Mouse (Mus musculus) hindbrain, postnatal 0 days (tissue): ENCODE data around the gene Smim6. TPM values are rescaled to one million over a fixed set of nuclear protein-coding genes. Genes with fewer than 3 reads are reported as not detected.

Source experiments
- ATAC-seq: fragments of 200-750 bp; cut with Nextera tagmentation; 2 replicates; pipeline ENCODE4 v1.8.0; 2017; ENCODE audit warnings: mild to moderate bottlenecking, moderate TSS enrichment, moderate library complexity
- DNase-seq: peaks from one replicate; pipeline ENCODE4 v3.0.0-alpha.2; 2015; ENCODE audit warnings: low spot score
- H3K27ac ChIP-seq: fragments of 300-500 bp; sonication (generic); 2 replicates; pipeline ENCODE4 v1.5.1; 2014; ENCODE audit warnings: mild to moderate bottlenecking
- H3K27me3 ChIP-seq: fragments of 300-500 bp; sonication (generic); 2 replicates; pipeline ENCODE4 v1.6.1; 2014; ENCODE audit warnings: low read length, mixed read lengths; ENCODE audit not compliant: insufficient read depth
- H3K36me3 ChIP-seq: fragments of 300-500 bp; sonication (generic); 2 replicates; pipeline ENCODE4 v1.6.1; 2014; ENCODE audit warnings: low read length, mixed read lengths; ENCODE audit not compliant: insufficient read depth
- H3K4me1 ChIP-seq: fragments of 300-500 bp; sonication (generic); 2 replicates; pipeline ENCODE4 v1.6.1; 2014; ENCODE audit warnings: antibody characterized with exemption, low read length, mixed read lengths; ENCODE audit not compliant: insufficient read depth
- H3K4me2 ChIP-seq: fragments of 300-500 bp; sonication (generic); 2 replicates; pipeline ENCODE4 v1.6.1; 2014; ENCODE audit warnings: low read depth, mild to moderate bottlenecking, low read length, moderate library complexity, mixed read lengths
- H3K4me3 ChIP-seq: fragments of 300-500 bp; sonication (generic); 2 replicates; pipeline ENCODE4 v1.5.1; 2014; ENCODE audit warnings: low read length
- H3K9ac ChIP-seq: fragments of 300-500 bp; sonication (generic); replicated peaks from 2 replicates; pipeline ENCODE4 v1.6.1; 2014; ENCODE audit warnings: mild to moderate bottlenecking, low read length, moderate library complexity, mixed read lengths
- H3K9me3 ChIP-seq: fragments of 300-500 bp; sonication (generic); 2 replicates; pipeline ENCODE4 v1.6.1; 2016; ENCODE audit warnings: low read length, mixed read lengths
- CTCF ChIP-seq: IDR thresholded peaks from 2 replicates; pipeline ENCODE4 v1.5.1; 2016; ENCODE audit warnings: antibody characterized with exemption, control low read depth, low read depth
- WGBS: fragments of 180-500 bp; shearing (Covaris S2); extraction: QIAGEN DNeasy Blood & Tissue Kit; methylation state at CpG from one replicate; pipeline ENCODE4 v1.1.7; 2014; 5-methylcytosine and 5-hydroxymethylcytosine counted together
- polyA plus RNA-seq: library from polyadenylated mRNA; unstranded; fragments of >200 nt; fragmentation: Nextera tagmentation; extraction: Ambion mirVana; gene quantifications from 2 replicates; pipeline ENCODE4 v1.2.1, GENCODE M21; 2015
- total RNA-seq: library from RNA; depleted of rRNA; stranded (reverse); fragments of >200 nt; gene quantifications from 2 replicates; pipeline ENCODE4 v1.2.3, GENCODE M21; 2014

The Smim6 gene
- total and polyA plus RNA-seq, 2 experiments from 2014 or later = 0.35 TPM; not detected in 1

GRCm38 (mm10) chr11:115889159-115889558 is 22.7 kb upstream of the Smim6 start:
- Histone ChIP-seq H3K27me3 (no peaks in the 10 kb centered on the region), H3K9me3 (no peaks in the 10 kb centered on the region), H3K9ac (no peak overlapping the region), H3K4me1 (no peaks in the 10 kb centered on the region), H3K4me2 (no peak overlapping the region), H3K4me3 (no peak overlapping the region), H3K36me3 (peaks cover 7% of the 10 kb centered on the region; the same call in 1 of the 2 replicates), H3K27ac (no peak overlapping the region)
- 94% methylated on average over 6 of the region's 6 CpGs for WGBS
- no peak for TF ChIP-seq CTCF
- ATAC-seq (no peak), DNase-seq (no peak)

DNA sequence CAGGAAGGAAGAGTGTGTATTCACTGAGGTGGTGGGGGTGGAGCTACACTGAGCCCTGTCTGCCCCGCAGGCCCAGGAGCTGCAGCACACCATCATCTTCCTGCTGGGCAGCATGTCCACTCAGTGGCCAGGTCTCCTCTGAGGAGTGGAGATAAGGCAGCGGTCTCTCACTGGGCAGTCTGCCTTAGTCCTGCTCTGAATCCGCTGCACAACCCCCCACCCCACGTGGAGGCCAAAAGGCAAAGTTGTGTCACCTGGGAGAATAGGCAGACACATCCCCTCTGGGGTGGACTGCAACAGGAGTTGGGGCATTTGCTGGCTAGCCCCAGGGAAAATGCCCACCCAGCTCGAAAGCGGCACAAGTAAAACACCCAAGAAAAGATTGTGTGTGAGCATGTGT is 19.6 kb upstream of the Smim6 start:
- 60% methylated on average over 6 of the region's 6 CpGs for WGBS
- ATAC-seq (no peak), DNase-seq (no peak)
- no peak overlapping the region for H3K4me2 ChIP-seq
- H3K4me1 ChIP-seq = no peaks in the 10 kb centered on the region
- H3K27me3 ChIP-seq = no peaks in the 10 kb centered on the region
- no peak overlapping the region for H3K27ac ChIP-seq
- H3K9ac ChIP-seq = no peak overlapping the region
- no peak overlapping the region for H3K4me3 ChIP-seq
- no peak for TF ChIP-seq CTCF
- H3K9me3 ChIP-seq = no peaks in the 10 kb centered on the region
- peaks cover 13% of the 10 kb centered on the region; the same call in 1 of the 2 replicates for H3K36me3 ChIP-seq

DNA sequence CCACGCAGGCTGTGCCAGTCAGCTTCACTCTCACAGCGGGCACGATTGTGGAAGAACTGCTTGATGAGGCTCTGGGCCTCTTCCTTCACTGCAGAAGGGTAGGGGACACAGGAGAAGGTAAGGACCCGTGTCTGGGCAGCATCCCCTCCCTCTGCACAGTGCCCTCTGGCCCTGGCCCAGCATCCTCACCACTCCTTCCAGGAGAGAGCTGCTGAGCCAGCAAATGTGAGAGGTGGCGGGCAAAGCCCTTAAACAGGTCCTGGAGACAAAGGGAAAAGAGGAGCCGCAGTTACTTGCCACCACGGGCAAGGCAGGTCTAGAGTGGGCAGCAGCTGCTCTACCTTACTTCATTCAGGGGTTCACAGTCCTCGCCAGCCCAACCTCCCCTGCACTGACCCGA is 18.7 kb upstream of the Smim6 start:
- H3K9me3 ChIP-seq = no peaks in the 10 kb centered on the region
- H3K27me3 ChIP-seq = no peaks in the 10 kb centered on the region
- TF ChIP-seq CTCF = no peak
- DNase-seq (no peak), ATAC-seq (no peak)
- H3K4me1 ChIP-seq = no peaks in the 10 kb centered on the region
- peaks cover 13% of the 10 kb centered on the region; the same call in 1 of the 2 replicates for H3K36me3 ChIP-seq
- H3K4me3 ChIP-seq = no peak overlapping the region
- 84% methylated on average over 9 of the region's 9 CpGs for WGBS
- H3K4me2 ChIP-seq = no peak overlapping the region
- no peak overlapping the region for H3K9ac ChIP-seq
- H3K27ac ChIP-seq = no peak overlapping the region

- H3K9ac ChIP-seq = no peak overlapping the region
- no peak overlapping the region for H3K27ac ChIP-seq
- ATAC-seq = no peak
- H3K4me2 ChIP-seq = no peak overlapping the region
- DNase-seq = no peak
- H3K36me3 ChIP-seq = peaks cover 13% of the 10 kb centered on the region; the same call in 1 of the 2 replicates
- no peaks in the 10 kb centered on the region for H3K27me3 ChIP-seq
- H3K4me1 ChIP-seq = no peaks in the 10 kb centered on the region
- no peaks in the 10 kb centered on the region for H3K9me3 ChIP-seq
- H3K4me3 ChIP-seq = no peak overlapping the region
- TF ChIP-seq CTCF = peak; percentile 51
- WGBS = 77% methylated on average over 14 of the region's 14 CpGs
These were observed 16.9 kb upstream of the Smim6 start for GRCm38 (mm10) chr11:115894755-115895520.

GRCm38 (mm10) chr11:115898446-115898845 is 13.4 kb upstream of the Smim6 start:
- H3K27ac ChIP-seq = no peak overlapping the region
- no peaks in the 10 kb centered on the region for H3K9me3 ChIP-seq
- peak; percentile 8; the same call in 1 of the 2 replicates for ATAC-seq
- WGBS = 91% methylated on average over 7 of the region's 7 CpGs
- DNase-seq = no peak
- TF ChIP-seq CTCF = no peak
- no peak overlapping the region for H3K4me2 ChIP-seq
- no peak overlapping the region for H3K4me3 ChIP-seq
- no peaks in the 10 kb centered on the region for H3K4me1 ChIP-seq
- peaks cover 13% of the 10 kb centered on the region; the same call in 1 of the 2 replicates for H3K36me3 ChIP-seq
- H3K27me3 ChIP-seq = no peaks in the 10 kb centered on the region
- H3K9ac ChIP-seq = no peak overlapping the region

DNA sequence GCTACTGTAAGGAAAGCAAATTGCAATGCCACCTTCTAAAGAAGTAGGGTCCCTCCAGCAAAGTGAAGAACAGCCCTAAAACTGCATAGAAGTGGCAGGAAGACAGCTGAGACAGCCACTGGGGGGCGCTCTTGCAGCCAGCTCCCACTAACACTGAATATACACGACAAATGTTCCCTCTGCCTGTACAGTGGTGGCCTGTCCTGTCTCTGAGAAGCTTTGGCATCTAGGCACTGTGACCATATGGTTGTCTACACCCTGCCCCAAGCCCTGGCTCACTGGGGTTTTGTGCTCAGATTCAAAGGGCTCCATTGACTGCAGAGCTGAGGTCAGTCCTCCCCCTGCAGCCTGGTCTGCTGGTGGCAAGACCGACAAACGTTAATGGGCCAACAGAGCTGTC is 12.9 kb upstream of the Smim6 start:
- peak; percentile 74 for TF ChIP-seq CTCF

More for the DNA sequence above, 12.9 kb upstream of the Smim6 start:
- H3K9ac ChIP-seq = no peak overlapping the region
- H3K4me2 ChIP-seq = no peak overlapping the region
- peak; percentile 86 for ATAC-seq
- H3K4me3 ChIP-seq = no peak overlapping the region
- H3K27ac ChIP-seq = no peak overlapping the region
- peak; percentile 76 for DNase-seq
- H3K27me3 ChIP-seq = no peaks in the 10 kb centered on the region
- H3K36me3 ChIP-seq = peaks cover 8% of the 10 kb centered on the region; the same call in 1 of the 2 replicates
- H3K9me3 ChIP-seq = no peaks in the 10 kb centered on the region
- WGBS = 9% methylated on average over 4 of the region's 4 CpGs
- H3K4me1 ChIP-seq = no peaks in the 10 kb centered on the region
